Mouse (Mus musculus) E14TG2a.4 (cell line): ENCODE measurements around the gene Ccdc113.

Experiments used
- CTCF ChIP-seq: conservative IDR thresholded peaks from 2 replicates; pipeline ENCODE4 v1.5.1; 2014; ENCODE audit warnings: low read length
- NANOG ChIP-seq: IDR thresholded peaks from 2 replicates; pipeline ENCODE4 v1.6.1; 2014; ENCODE audit warnings: borderline replicate concordance, low read length, mixed read lengths
- POU5F1 ChIP-seq: IDR thresholded peaks from 2 replicates; pipeline ENCODE4 v1.6.1; 2014; ENCODE audit warnings: low read length, borderline replicate concordance

DNA sequence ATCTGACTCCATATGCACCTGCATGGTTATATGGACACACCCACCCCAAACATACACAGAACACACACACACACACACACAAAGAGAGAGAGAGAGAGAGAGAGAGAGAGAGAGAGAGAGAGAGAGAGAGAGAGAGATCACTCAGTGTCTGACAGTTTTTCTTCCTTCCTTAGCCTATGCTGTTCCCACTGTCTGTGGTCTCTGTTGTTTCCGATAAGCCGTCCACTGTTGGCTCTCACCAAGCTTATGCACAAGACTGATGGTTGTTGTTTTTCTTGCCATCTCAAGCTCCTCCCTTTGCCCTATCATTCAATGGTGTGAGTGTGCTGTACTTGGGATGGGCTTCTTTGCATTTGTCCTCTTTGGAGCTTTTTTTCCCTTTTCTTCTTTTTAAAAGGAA is 22.1 kb downstream of the Ccdc113 start:
- TF ChIP-seq CTCF (no peak), NANOG (no peak), POU5F1 (no peak)
